Mouse (Mus musculus) forebrain, embryonic 16.5 days (tissue): ENCODE measurements around the gene Krtap1-4. TPM values are rescaled to one million over a fixed set of nuclear protein-coding genes. Genes with fewer than 3 reads are reported as not detected.
"Not testable (repeated sequence)": the region's sequence is repeated elsewhere in the genome, so short reads cannot be mapped to it uniquely, and the experiment has no call there.

Experiments
- ATAC-seq: fragments of 200-750 bp; cut with Nextera tagmentation; 2 replicates; pipeline ENCODE4 v1.8.0; 2017; ENCODE audit warnings: mild to moderate bottlenecking, moderate library complexity
- H3K27ac ChIP-seq: fragments of 300-500 bp; sonication (generic); 2 replicates; pipeline ENCODE4 v1.5.1; 2014; ENCODE audit warnings: low read length, control low read depth
- H3K27me3 ChIP-seq: fragments of 300-500 bp; sonication (generic); replicated peaks from 2 replicates; pipeline ENCODE4 v1.6.1; 2014; ENCODE audit warnings: low read length; ENCODE audit not compliant: control insufficient read depth, insufficient read depth
- H3K36me3 ChIP-seq: fragments of 300-500 bp; sonication (generic); 2 replicates; pipeline ENCODE4 v1.6.1; 2014; ENCODE audit not compliant: control insufficient read depth, insufficient read depth
- H3K4me1 ChIP-seq: fragments of 300-500 bp; sonication (generic); replicated peaks from 2 replicates; pipeline ENCODE4 v1.6.1; 2014; ENCODE audit warnings: low read length; ENCODE audit not compliant: control insufficient read depth, insufficient read depth
- H3K4me2 ChIP-seq: fragments of 300-500 bp; sonication (generic); 2 replicates; pipeline ENCODE4 v1.6.1; 2014; ENCODE audit warnings: mild to moderate bottlenecking, low read length, control low read depth
- H3K4me3 ChIP-seq: fragments of 300-500 bp; sonication (generic); replicated peaks from 2 replicates; pipeline ENCODE4 v1.5.1; 2014; ENCODE audit warnings: mild to moderate bottlenecking, low read length, control low read depth
- H3K9ac ChIP-seq: fragments of 300-500 bp; sonication (generic); replicated peaks from 2 replicates; pipeline ENCODE4 v1.6.1; 2014; ENCODE audit warnings: low read depth, low read length, control low read depth
- H3K9me3 ChIP-seq: fragments of 300-500 bp; sonication (generic); 2 replicates; pipeline ENCODE4 v1.6.1; 2016; ENCODE audit warnings: low read length; ENCODE audit not compliant: control insufficient read depth
- WGBS: fragments of 180-500 bp; shearing (Covaris S2); extraction: QIAGEN DNeasy Blood & Tissue Kit; methylation state at CpG from one replicate; pipeline ENCODE4 v1.1.7; 2014; 5-methylcytosine and 5-hydroxymethylcytosine counted together
- polyA plus RNA-seq: library from polyadenylated mRNA; unstranded; fragments of >200 nt; fragmentation: Nextera tagmentation; extraction: Ambion mirVana; gene quantifications from 2 replicates; pipeline ENCODE4 v1.2.1, GENCODE M21; 2015

The Krtap1-4 gene
- polyA plus RNA-seq: not detected in 2 replicates

DNA sequence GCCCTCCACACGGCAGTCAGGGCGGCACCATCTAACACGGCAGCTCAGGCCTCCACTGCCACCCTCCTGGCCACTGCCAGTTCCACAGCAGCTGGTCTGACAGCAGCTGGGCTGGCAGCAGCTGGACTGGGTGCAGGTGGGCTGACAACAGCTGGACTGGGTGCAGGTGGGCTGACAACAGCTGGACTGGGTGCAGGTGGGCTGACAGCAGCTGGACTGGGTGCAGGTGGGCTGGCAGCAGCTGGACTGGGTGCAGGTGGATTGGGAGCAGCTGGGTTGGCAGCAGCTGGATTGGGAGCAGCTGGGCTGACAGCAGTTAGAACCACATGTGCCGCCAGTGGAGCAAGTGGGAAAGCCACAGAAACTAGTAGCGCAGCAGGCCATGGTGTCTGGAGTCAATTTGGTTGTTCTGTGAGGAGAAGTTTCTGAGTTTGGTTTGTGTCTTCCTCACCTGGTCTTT lies at the start of gene Krtap1-4:
Gene Krtap1-4 (minus strand): TSS at position 410 of the 460 bp plus-strand sequence.
- Histone ChIP-seq H3K27me3 (no peaks in the 10 kb centered on the region), H3K4me1 (no peaks in the 10 kb centered on the region), H3K9ac (no peak within 1 kb of the TSS), H3K36me3 (no peaks in the 10 kb centered on the region), H3K4me2 (no peak within 1 kb of the TSS), H3K4me3 (no peak within 1 kb of the TSS), H3K27ac (no peak within 1 kb of the TSS), H3K9me3 (no peaks in the 10 kb centered on the region)
- no peak for ATAC-seq
- 73% methylated on average over 5 of the region's 5 CpGs for WGBS

DNA sequence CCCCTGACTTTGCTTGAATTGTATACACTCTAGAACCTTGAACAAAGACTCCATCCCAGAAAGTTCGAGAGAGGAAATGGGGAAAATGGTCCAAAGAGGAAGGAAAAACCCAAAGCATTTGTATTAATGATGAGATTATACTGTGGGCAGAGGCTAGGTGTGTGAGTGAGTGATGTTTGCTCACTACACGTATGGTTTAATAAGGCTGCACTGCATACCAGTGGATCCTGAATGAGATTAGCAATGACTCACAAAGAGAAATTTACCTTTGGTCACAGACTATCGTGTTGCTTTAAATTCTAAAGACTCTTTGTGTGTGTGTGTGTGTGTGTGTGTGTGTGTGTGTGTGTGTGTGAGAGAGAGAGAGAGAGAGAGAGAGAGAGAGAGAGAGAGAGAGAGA lies 47.4 kb upstream of the Krtap1-4 start:
- Histone ChIP-seq H3K4me1 (no peaks in the 10 kb centered on the region), H3K9ac (no peak overlapping the region), H3K9me3 (no peaks in the 10 kb centered on the region), H3K36me3 (no peaks in the 10 kb centered on the region), H3K27ac (no peak overlapping the region), H3K4me3 (no peak overlapping the region), H3K4me2 (no peak overlapping the region), H3K27me3 (no peaks in the 10 kb centered on the region)
- ATAC-seq: no peak
- 70% methylated on average over 3 of the region's 3 CpGs for WGBS

DNA sequence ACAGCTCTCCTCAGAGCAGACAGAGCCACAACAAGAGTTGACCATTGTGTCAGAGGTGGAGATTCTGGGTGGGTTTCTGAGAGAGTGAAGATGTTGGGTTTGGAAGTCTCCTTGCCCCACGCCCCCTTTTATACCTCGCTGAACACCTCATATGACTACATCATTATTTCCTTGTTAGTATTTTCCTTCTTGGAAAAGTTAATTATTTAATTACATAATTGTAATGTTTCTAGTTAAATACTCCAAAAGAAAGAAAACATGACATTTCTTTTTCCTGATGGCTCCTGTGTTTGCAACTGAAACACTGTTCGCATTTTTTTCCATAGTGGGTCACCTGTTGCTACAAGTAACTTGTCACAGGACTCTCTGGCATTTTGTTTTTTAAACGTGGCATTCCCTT lies 44.7 kb upstream of the Krtap1-4 start, which contains the start of gene Krtap4-1:
Gene Krtap4-1 (minus strand): TSS at position 101 of the 400 bp plus-strand sequence.
- no peaks in the 10 kb centered on the region for H3K27me3 ChIP-seq
- H3K27ac ChIP-seq: no peak within 1 kb of the TSS
- no peaks in the 10 kb centered on the region for H3K4me1 ChIP-seq
- no peak within 1 kb of the TSS for H3K4me3 ChIP-seq
- H3K4me2 ChIP-seq: no peak within 1 kb of the TSS
- no peak within 1 kb of the TSS for H3K9ac ChIP-seq
- ATAC-seq: no peak
- WGBS: 84% methylated on average over 4 of the region's 4 CpGs
- no peaks in the 10 kb centered on the region for H3K36me3 ChIP-seq
- H3K9me3 ChIP-seq: no peaks in the 10 kb centered on the region

DNA sequence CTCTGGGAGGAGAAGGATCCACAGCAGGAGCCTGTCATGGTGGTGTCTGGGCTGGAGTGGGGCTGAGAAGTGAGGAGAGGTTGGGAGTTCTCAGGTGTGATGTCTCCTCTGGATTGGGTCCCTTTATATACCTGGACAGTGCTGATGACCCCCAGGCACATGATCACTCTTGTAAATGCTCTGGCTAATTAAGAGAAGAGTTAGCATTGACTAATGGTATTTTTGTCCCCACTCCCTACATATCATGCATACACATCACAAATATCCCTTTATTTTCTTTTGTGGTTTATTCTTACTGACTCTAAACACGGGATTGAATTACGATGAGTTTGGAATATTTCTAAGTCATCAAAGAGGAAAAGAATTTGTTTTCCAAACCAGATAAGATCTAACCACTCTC lies 36.9 kb upstream of the Krtap1-4 start, which contains the start of gene Gm11562:
Gene Gm11562 (minus strand): TSS at position 101 of the 400 bp plus-strand sequence.
- 92% methylated on average over 2 of the region's 2 CpGs for WGBS
- Histone ChIP-seq H3K36me3 (no peaks in the 10 kb centered on the region), H3K27me3 (no peaks in the 10 kb centered on the region), H3K9ac (no peak within 1 kb of the TSS), H3K4me1 (no peaks in the 10 kb centered on the region), H3K4me3 (no peak within 1 kb of the TSS), H3K9me3 (no peaks in the 10 kb centered on the region), H3K4me2 (no peak within 1 kb of the TSS), H3K27ac (no peak within 1 kb of the TSS)
- ATAC-seq: no peak

DNA sequence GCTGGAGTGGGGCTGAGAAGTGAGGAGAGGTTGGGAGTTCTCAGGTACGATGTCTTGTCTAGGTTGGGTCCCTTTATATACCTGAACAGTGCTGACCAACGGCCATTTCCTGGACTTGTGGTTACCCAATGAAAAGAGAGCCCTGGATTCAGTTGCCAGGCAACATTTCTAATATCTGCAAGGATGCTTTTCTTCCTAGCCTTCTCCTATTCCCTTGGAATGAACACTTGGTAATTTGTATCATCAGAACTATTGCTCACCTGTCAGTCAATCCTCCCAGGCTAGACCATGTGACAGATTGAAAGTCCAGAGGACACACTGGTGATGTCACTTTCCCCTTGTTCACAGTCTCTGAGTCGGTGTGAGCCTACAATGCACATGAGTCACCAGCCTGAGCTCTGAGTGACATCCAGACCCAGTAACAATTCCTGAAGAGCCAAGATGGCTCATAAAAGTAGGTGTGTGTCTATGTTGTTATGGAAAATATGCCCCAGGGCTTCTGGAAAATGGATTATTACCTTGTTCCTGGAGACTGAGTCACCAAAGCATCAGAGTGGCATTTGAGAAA lies 31.4 kb upstream of the Krtap1-4 start, which contains the start of gene Krtap2-4:
Gene Krtap2-4 (minus strand): TSS at position 51 of the 568 bp plus-strand sequence.
- H3K27ac ChIP-seq: no peak within 1 kb of the TSS
- no peak within 1 kb of the TSS for H3K4me2 ChIP-seq
- H3K4me3 ChIP-seq: no peak within 1 kb of the TSS
- no peaks in the 10 kb centered on the region for H3K4me1 ChIP-seq
- no peaks in the 10 kb centered on the region for H3K36me3 ChIP-seq
- no peak within 1 kb of the TSS for H3K9ac ChIP-seq
- WGBS: 76% methylated on average over 3 of the region's 3 CpGs
- no peak for ATAC-seq
- no peaks in the 10 kb centered on the region for H3K9me3 ChIP-seq
- H3K27me3 ChIP-seq: no peaks in the 10 kb centered on the region

DNA sequence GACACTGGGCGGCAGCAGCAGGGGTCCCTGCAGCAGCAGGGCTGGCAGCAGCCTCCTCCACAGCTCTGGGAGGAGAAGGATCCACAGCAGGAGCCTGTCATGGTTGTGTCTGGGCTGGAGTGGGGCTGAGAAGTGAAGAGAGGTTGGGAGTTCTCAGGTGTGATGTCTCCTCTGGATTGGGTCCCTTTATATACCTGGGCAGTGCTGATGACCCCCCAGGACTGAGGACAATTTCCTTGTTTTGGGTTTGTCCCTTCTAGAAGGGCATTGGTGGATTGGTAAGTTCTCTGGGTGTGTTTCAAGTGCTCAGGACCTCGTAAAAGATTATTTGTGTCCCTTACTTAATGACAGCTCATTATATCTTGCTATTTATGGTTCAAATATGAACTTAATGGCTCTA lies 26.6 kb upstream of the Krtap1-4 start, which contains the start of gene Gm11937:
Gene Gm11937 (minus strand): TSS at position 101 of the 400 bp plus-strand sequence.
- ATAC-seq, H3K27ac ChIP-seq, H3K27me3 ChIP-seq, H3K9me3 ChIP-seq, H3K36me3 ChIP-seq, H3K4me1 ChIP-seq, H3K4me2 ChIP-seq, H3K9ac ChIP-seq, H3K4me3 ChIP-seq: not testable (repeated sequence)
- 60% methylated on average over 1 of the region's 2 CpGs for WGBS

DNA sequence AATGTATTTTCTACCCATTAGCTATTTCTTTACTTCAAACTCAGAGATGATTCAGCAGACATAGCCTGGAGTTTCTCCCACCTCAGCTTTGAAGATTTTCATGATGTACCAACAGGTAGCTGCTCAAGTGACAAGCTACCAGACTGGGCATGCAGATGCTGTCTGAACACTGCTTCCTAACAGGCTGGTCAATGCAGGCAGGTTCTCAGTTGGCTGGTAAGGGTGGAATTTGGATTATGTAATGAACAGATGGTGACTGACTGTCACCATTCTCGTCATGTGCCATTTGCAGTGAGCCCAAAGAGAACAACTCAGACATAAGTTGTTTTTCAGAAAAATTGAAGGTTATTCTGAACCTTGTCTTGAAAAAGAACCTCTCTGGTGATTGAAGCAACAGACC lies 25.7 kb upstream of the Krtap1-4 start:
- H3K27me3 ChIP-seq: no peaks in the 10 kb centered on the region
- WGBS: 48% methylated on average over 1 of the region's 1 CpGs
- no peak overlapping the region for H3K4me3 ChIP-seq
- H3K4me2 ChIP-seq: no peak overlapping the region
- H3K27ac ChIP-seq: no peak overlapping the region
- no peaks in the 10 kb centered on the region for H3K4me1 ChIP-seq
- ATAC-seq: no peak
- H3K36me3 ChIP-seq: no peaks in the 10 kb centered on the region
- no peak overlapping the region for H3K9ac ChIP-seq
- H3K9me3 ChIP-seq: no peaks in the 10 kb centered on the region

DNA sequence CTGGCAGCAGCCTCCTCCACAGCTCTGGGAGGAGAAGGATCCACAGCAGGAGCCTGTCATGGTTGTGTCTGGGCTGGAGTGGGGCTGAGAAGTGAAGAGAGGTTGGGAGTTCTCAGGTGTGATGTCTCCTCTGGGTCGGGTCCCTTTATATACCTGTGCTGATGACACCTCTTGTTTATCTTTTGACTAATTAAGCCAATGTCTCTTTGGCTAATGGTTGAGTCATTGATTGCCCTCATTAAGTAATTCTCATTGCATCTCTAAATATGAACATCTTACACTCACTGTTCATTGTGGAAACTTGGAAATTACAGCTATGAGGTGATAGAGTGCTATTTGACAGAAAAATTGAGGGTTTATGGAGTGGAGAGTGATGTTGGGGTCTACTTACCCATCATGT lies 19.8 kb upstream of the Krtap1-4 start, which contains the start of gene Gm11938:
Gene Gm11938 (minus strand): TSS at position 101 of the 400 bp plus-strand sequence.
- H3K9me3 ChIP-seq, H3K27ac ChIP-seq, H3K9ac ChIP-seq, H3K27me3 ChIP-seq, H3K4me3 ChIP-seq, H3K36me3 ChIP-seq, H3K4me1 ChIP-seq, ATAC-seq, H3K4me2 ChIP-seq: not testable (repeated sequence)
- 76% methylated on average over 1 of the region's 1 CpGs for WGBS

DNA sequence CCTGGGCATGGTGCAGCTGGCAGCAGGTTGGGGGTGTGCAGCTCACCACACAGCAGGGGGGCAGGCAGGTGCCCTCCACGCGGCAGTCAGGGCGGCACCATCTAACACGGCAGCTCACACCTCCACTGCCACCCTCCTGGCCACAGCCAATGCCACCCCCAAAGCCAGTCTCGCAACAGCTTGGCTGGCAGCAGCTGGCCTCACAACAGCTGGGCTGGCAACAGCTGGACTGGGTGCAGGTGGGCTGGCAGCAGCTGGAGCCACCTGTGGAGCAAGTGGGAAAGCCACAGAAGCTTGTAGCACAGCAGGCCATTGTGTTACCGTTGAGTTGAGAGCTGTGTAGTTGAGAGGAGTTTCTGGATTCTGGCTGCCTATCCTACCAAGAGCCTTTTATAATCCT lies 14.3 kb upstream of the Krtap1-4 start, which contains the start of gene Krtap9-3:
Gene Krtap9-3 (minus strand): TSS at position 364 of the 400 bp plus-strand sequence.
- H3K36me3 ChIP-seq, H3K4me2 ChIP-seq, H3K27me3 ChIP-seq, H3K4me1 ChIP-seq, H3K9me3 ChIP-seq, ATAC-seq, H3K9ac ChIP-seq, H3K27ac ChIP-seq, H3K4me3 ChIP-seq: not testable (repeated sequence)
- WGBS: 79% methylated on average over 6 of the region's 6 CpGs
